Mouse (Mus musculus) ovary, postnatal 10 days (tissue): ENCODE measurements around the gene Ibtk.

Source experiments
- DNase-seq: peaks from one replicate; pipeline ENCODE4 v3.0.0; 2022; ENCODE audit warnings: low spot score

Gene Ibtk

DNA sequence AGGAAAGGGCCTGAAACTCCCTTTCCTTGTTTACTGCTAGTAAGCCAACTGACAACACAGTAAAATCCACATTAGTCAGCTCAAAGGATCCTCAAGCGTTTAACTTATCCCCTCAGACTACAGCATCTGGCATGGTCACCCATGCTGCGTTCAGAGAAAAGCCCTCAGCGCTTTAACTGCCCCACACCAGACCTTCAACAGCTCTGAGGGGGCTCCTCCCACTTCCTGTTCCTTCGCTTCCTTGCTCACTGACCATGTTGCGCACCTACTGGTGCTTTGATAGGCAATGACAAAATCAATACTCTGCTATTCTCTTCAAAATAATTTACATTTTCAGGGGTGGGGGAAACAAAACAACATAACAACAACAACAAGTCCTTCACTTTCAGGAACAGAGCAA, 47.2 kb downstream of the Ibtk start:
- DNase-seq, result no peak

DNA sequence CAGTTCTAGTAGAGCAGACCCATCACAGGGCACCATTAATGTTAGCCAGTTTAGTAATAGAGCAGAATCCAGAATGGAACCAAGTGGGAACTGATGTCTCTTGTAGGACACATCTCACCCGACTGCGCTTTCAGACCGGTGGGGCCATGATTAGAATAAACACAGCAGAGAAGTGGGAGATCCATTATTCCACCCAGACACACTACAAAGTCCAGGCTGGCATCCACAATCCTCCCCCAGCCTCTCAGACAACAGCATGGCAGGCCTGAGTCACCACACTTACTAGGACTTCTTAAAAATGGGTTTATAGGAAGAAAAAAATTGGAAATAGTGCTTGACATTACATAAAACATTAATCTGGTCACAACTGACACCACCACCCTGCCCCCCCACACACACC, 53.5 kb downstream of the Ibtk start:
- DNase-seq, result no peak

DNA sequence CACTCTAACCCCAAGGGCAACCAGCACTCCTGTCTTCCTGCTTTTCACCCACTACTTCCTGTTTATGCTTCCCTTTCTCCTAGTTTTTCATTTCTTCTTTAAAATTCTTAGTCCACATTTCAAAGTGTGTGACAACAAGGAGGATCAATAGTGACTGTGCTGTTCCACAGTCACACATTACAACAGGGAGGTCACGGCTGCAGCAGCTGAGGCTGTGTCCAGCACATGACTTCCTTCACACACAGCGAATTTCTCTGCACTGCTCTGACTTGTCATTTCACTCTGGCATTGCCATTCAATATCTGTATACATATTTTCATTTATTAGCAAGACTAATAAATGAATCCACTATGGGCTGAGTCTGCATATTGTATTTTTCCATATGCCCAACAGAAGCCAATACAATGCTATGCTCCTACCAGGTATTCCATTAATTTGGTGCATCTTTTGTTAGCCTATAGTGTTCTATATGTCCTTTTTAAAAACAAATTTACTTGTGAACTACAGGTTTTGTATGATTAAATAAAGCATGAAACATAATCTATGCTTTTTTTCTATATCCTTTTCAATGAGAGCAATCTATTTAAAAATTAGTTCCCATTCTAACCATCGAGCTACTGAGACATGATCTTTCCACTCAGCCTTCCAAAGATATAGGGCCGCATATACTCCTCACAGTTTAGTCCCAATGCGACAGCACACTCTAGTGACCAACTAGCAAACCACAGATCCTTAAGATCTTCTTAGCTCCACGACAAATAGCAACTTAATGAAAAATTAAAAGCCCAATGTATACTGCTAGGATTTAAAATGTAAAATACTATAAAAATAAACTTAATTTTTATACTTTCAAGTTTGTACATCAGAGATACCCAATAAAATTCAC, 55.7 kb downstream of the Ibtk start:
- DNase-seq, result no peak

DNA sequence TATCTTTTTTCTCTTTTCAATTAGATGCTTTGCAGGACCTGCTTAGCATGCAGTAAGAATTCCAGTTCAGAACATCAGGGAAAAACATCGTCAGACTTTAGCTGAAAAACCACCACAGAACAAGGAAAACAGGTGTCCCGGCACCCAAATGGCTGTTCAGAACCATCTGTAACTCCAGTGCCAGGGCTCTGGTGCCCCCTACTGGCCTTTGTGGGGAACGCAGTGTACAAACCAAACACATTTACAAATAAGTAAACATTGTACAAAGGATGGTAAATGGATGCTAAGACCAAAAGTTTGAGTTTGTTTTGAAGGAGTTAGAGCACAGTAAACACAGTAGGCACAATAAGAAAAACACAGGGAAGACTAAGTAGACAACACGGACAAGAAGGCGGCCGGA, 64.1 kb downstream of the Ibtk start:
- no peak for DNase-seq

DNA sequence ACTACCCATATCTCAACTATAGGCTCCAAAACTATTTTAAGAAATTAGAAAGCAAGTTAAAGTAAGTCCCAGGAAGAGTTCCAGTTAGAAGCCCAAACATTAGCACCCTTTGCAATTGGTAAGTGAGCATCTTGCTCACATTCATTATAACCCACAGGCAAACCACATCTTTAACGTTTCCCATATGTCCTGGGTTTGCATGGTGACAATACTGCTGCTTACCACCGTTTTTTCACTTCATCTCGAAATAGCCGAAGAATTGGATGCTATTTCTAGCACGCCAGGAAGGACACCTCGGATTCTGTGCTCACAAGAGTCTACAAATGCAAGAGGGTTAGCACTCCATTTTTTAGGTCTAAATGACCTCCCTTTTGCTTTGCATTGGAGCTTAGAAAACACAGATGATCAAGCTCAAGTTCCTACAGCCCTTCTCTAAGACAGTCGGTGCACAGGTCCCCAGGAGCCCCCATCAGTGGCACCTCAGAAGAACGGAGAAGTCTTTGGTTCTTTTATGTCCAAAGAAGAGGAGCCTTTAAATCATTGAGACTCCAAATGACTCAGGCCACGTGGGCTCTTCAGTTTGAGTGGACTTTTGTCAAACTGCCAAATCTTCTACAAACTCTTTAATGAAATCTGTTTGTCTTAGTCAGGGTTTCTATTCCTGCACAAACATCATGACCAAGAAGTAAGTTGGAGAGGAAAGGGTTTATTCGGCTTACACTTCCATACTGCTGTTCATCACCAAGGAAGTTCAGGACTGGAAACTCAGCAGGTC, 73.8 kb downstream of the Ibtk start:
- no peak for DNase-seq

DNA sequence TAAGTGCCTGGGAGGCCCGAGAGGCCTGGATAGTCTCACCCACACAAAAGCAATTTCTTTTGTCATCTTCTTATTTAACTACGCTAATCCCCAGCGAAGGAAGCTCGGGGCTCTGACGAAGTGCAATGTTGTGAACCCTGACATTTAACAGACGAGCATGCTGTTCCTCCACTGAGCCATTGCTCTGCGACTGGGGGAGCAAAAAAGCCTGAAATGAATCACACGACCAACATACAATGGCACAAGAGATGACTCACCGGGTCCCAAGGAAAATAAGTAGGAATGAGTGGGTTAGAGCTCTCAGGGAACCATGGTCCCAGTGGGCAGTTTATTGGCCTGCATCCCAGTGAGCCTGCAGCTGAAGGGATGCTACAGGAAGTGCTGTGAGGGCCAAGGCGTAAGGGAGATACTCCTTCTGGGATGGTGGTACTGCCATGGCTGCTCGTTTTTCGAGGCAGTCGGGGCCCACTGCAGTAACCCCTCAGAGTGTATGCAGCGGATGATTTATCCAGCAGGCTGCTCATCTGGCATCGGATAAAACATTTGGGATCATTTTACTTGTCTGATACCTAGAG, 75.1 kb downstream of the Ibtk start:
- DNase-seq, result no peak

DNA sequence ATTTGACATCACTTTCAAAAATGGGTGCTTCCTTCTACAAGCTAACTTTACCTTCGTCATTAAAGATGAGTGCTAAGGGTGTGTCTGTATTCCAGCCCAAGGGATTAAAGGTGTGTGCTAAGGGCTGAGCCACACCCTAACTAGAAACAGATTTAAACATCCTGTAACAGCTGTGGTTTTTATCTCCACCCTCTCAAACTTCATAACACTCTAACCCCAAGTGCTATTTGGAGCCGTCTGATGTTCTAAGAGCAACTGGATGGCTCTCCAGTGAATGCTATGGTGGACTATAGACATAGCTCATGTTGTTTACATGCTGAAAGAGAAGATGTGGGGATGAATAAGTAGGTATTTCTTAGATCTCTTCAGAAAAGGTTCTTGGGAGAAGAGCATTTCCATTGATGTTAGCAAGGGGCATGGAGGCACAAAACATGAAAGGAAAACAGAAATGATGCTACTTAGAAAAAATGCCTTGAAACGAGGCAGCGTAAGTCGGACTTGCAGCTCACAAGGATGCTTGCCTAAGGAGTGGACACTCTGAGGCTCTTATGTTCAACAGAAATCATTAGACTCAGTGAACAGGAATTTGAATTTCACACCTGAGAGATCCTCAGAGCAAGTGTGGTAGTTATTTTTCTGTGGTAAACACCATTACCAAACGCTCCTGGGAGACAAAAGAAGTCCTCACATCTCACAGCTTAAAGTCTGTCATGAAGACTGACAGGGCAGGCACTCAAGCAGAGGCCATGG, 77.4 kb downstream of the Ibtk start:
- no peak for DNase-seq

DNA sequence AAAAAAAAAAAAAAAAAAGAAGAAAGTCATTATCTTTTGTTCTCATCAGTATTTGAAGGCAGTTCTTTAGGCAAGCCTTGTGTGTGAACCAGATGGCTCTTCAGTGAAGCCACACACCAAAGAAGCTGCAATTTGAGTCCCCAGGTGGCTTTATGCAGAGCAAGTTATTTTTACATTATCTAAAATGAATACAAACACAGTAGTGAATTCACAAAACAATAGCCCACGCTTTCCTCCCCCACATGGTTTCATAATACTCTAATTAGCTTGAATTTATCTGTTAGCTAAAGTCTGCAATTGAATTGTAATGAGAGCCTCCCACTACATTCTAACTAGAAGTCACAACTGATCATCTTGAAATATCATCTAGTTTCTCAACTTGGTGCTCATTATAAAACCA, 84.8 kb downstream of the Ibtk start:
- DNase-seq, result no peak

DNA sequence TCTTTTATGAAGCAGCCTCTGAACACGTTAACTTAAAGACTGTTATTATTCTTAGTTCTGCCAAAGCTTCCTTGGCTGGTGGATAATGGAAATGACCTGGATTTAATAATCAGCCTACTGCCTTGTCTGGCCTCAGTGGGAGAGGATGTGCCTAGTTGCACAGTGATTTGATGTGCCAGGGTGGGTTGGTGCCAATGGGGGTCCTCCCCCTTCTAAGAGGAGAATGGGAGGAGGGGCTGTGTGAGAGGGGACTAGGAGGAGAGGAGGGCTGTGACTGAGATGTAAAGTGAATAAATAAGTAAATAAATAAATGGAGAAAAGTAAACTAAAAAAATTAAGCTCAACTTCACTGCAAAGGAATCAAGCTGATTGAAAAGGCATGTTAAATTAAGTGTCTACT, 85.3 kb downstream of the Ibtk start:
- DNase-seq, result no peak

DNA sequence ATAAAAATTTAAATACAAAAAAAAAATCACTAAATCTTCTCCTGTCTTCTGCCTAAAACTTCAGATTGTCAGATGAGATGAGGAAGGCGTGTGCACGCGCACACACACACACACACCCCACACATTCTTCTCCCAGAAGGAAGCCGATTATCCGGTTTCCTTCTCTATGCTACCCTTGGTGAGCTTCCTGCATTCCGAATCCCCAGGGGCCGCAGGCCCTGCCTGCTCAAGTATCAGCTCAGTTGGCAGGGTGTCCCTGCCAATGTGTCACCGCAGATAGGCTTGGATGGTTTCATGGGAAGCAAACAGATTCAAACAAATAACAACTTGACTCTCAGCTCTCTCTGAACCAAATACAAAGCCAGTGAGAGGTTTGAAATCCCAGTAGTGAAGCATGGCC, 86.0 kb downstream of the Ibtk start:
- no peak for DNase-seq

DNA sequence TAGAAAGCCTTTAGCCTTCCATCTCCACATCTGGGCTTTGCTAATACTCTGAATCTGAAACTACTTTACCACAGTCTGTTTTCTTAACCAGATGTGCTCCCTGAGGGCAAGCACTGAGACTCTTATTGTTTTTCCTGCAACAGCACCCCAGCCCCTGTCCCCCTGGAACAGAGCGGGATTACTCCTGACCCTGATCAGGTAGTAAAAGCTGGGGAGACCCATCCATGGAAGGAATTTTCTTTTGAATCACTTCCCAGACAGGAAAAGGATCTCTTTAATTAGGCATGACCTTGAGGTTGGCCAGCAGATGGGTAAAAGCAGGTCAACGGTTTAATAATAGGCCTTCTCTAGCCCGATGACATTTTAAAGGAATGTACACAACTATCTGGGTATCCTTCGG, 95.7 kb downstream of the Ibtk start:
- no peak for DNase-seq

DNA sequence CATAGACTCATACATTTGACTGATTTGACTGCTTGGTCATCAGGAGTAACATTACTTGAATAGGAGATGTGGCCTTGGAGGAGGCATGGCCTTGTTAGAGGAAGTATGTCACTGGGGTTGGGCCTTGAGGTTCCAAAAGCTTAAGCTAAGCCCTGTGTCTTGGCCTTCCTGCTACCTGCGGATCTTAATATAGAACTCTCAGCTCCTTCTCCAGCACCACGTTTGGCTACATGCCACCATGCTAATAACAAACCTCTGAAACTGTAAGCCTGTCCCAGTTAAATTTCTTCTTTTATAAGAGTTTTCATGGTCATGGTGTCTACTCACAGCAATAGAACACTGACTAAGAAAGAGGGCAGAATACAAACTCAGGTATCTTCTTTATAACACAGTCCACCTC, 110.9 kb downstream of the Ibtk start:
- DNase-seq, result no peak
